Mouse (Mus musculus): ENCODE data around the gene Defb21.
A peak's percentile ranks its signal among the peaks of the same experiment; 100 is the strongest.

Defb21 gene

GRCm38 (mm10) chr2:152607746-152608145 lies 35.2 kb downstream of the Defb21 start:
- no peak for DNase-seq (ENCODE audit: low spot score in 2 of 2)

DNA sequence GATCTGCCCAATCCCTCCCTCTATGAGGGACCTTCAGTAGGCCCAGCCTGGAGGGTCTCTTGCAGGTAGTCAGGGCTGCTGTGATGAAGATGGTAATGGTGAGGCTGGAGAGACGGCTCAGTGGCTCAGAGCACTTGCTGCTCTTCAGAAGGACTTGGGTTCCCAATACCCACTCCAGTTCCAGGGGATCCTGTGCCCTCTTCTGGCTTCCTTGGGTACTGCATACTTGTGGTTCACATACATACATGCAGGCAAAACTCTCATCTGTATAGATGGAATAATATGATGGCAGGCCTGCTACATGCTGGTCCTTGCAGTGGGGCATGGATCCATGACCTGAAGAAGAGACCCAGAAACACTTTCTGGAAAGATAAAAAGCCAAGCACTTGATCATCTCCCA lies 36.2 kb downstream of the Defb21 start:
- no peak for DNase-seq (ENCODE audit: low spot score in 2 of 2)

DNA sequence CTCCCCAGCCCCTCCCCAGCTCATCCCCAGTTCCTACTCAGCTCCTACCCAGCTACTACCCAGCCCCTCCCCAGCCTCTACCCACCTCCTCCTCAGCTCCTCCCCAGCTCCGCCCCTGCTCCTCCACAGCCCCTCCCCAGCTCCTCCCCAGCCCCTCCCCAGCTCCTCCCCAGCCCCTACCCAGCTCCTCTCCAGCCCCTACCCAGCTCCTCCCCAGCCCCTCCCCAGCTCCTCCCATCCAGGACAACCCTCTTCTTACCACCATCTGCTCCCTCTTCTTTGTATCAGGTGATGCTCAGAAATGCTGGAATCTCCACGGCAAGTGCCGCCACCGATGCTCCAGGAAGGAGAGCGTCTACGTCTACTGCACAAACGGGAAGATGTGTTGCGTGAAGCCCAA lies 39.6 kb downstream of the Defb21 start:
- no peak for DNase-seq (ENCODE audit: low spot score in 2 of 2)

DNA sequence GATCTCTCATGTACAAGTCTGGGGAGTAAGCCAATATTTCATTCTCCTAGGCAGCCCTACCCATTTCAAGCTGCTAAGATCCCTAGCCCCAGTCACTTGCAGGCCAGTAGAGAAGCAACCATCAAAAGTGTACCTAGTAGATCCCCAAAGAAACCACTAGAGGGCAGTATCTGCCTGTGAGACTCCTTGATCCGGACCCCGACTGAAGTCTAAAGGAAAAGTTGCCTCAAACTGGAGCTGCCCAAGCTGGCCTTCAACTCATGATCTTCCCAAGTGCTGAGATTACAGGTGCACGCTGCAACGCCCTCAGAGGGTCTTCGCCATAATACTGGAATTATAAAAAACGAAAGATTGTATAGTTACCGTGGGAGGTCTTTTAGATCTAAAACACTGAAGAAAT lies 43.0 kb downstream of the Defb21 start:
- DNase-seq (ENCODE audit: low spot score in 2 of 2): peak; percentile 25 to 27

DNA sequence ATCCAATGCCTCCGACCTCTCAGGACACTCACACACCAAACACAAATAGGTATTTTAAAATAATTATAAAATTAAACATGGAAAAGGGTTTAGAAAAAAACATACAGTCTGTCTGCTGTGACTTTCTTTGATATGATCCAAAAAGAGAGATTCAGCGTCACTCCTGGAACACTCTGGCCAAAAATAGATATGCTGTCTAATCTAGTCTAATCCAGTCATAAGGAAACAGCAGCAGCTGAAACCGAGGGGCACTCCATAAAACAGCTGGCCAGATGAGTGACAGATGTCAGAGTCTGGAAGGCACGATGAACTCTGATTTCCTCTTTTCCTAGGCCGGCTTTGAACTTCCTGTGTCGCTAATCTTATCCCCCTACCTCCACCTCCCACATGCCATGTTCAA lies 43.9 kb downstream of the Defb21 start:
- no peak for DNase-seq (ENCODE audit: low spot score in 2 of 2)

GRCm38 (mm10) chr2:152617374-152617773 lies 44.8 kb downstream of the Defb21 start:
- no peak for DNase-seq (ENCODE audit: low spot score in 2 of 2)

DNA sequence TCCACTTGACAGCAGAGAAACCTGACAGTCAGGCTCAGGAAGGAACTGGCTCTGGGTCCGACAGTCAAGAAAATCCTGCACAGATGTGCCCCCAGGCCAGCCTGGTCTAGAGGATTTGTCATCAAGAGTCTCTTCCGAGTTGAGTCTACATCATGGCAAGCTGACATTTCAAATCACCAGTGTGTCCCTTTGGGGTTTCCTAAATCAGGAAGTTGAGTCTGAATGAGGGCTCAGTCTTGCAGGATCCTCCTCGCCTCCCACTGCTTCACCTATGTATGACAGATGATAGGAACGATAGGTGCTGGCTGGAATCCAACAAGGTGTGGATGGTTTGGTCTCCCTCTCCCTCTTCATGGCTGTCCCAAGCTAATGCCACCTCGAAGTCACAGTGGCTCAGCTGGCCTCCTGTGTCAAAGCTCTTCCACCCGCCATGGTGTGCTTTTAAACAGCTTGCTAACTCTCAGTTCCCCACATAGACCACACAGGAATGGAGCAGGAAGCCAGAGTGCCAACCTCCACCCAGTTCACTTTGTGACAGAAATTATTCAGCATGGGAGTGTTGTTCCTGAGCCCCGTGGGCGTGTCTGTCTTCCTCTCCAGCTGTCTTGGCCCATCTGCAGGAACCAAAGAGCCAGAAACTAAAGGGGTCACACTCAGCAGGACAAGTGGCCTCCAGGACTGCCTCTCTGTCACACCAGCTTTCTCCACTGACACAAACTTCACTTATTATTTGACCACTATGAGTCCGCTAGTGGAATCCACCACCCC lies 48.0 kb downstream of the Defb21 start:
- peak in 1 of 2 experiments; percentile 7 for DNase-seq (ENCODE audit: low spot score in 2 of 2)

- DNase-seq (ENCODE audit: low spot score in 2 of 2): no peak
Measured at GRCm38 (mm10) chr2:152622151-152622550, 49.6 kb downstream of the Defb21 start.

DNA sequence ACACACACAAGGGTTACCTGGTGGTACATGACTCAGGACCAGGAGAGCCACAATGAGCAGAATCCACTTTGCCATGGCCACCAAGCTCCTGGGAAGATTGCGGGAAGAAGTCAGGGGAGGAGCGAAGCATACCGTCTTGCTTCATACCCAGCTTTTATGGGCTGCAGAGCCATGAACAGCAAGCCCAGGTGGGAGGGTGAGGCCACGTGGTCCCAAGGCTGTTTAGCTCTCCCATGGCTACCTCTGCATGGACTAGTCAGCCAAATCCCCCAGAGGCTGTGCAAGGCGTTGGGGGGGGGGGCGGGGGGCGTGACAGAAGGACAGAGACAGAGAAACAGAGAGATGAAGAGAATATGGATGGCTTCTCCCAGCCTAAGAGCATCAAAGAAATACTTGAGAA lies 50.4 kb downstream of the Defb21 start, which contains the start of gene Defb25:
Defb25 (minus strand) TSS at position 101 of the 400 bp plus-strand sequence.
- DNase-seq (ENCODE audit: low spot score in 2 of 2): no peak
